13 mouse cellular contexts compared by ENCODE assay signal in the genomic region with DNA sequence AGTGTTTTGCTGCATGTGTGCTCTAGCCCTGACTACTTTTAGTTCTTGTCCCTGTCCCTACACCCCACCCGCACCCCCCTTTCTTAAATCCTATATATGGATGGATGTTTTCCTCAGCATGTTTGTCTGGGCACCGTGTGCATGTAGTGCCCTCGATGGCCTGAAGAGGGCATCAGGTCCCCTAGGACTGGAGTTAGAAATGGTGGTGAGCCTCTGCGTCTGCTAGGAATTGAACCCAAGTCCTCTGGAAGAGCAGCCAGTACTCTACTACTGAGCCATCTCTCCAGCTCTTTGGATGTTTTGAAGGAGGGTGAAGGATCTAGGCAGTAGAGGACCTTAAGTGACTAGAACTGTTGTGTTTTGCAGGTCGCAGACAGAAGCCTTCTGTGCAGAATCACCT. TPM values are rescaled to one million over a fixed set of nuclear protein-coding genes. Genes with fewer than 3 reads are reported as not detected.
DNase-seq lines count a peak whose midpoint lies in the region; ATAC-seq and TF ChIP-seq lines count a peak whose summit lies in the region.
"Had no signal": no experiment of that assay in that cellular context is flagged by ENCODE, and none has a peak within 500 bp of the region (broad histone marks: within the 10 kb centered on the region; RNA-seq: fewer than 3 reads in every experiment).

No protein-coding gene starts in this region.

- peak; percentile 55 for TF ChIP-seq CTCF in cerebellum, adult 2 months (IDR thresholded peaks at IDR 0.05; ENCODE audit: borderline replicate concordance, insufficient read depth, low read depth, low read length)
- peak; percentile 48; the same call in 1 of the 2 replicates for TF ChIP-seq CTCF in G1E (IDR thresholded peaks at IDR 0.05; ENCODE audit: low read depth, low read length)

- H3K4me3 ChIP-seq in cerebellum, adult 2 months (replicated peaks; ENCODE audit: insufficient read depth, low read depth, low read length): no peak overlapping the region
- no peak overlapping the region for H3K4me3 ChIP-seq in liver, embryonic 12.5 days
- no peak overlapping the region for H3K4me3 ChIP-seq in G1E (ENCODE audit: low read depth, low read length)
- H3K4me3 ChIP-seq in forebrain, embryonic 16.5 days (replicated peaks; ENCODE audit: low read length): no peak overlapping the region
- H3K4me3 ChIP-seq: embryonic facial prominence, embryonic 13.5 days; limb, embryonic 12.5 days had no signal

- WGBS in cerebellum, adult 2 months: 89% methylated on average over 5 of the region's 5 CpGs
- 74% methylated on average over 5 of the region's 5 CpGs for WGBS in liver, embryonic 12.5 days (ENCODE audit: insufficient replicate concordance)
- WGBS in forebrain, embryonic 16.5 days: 88% methylated on average over 5 of the region's 5 CpGs

- TF ChIP-seq POLR2A in cerebellum, adult 2 months (IDR thresholded peaks at IDR 0.05; ENCODE audit: borderline replicate concordance, insufficient read depth, low read length): no peak

- peaks cover 85% of the 10 kb centered on the region for H3K36me3 ChIP-seq in liver, embryonic 12.5 days
- H3K36me3 ChIP-seq in G1E (replicated peaks): peaks cover 88% of the 10 kb centered on the region
- H3K36me3 ChIP-seq in forebrain, embryonic 16.5 days (ENCODE audit: control insufficient read depth, insufficient read depth): peaks cover 16% of the 10 kb centered on the region

- peak in 1 of 2 experiments; percentile 33 for DNase-seq in cerebellum, adult 2 months
- peak; percentile 30 for DNase-seq in liver
- DNase-seq in G1E (ENCODE audit: low spot score): no peak
- no peak for DNase-seq in cerebellum, adult 9-10 months
- DNase-seq: gastrocnemius, postnatal 25 days; kidney, adult 9 months; right cerebral cortex, postnatal 25 days had no signal

- peaks cover 58% of the 10 kb centered on the region for H3K4me1 ChIP-seq in cerebellum, adult 2 months (ENCODE audit: control insufficient read depth, insufficient read depth, low read length)
- H3K4me1 ChIP-seq in liver, embryonic 12.5 days: peaks cover 9% of the 10 kb centered on the region; the same call in 1 of the 2 replicates
- H3K4me1 ChIP-seq in G1E (ENCODE audit: insufficient read depth, low read depth, low read length): peaks cover 12% of the 10 kb centered on the region
- peaks cover 7% of the 10 kb centered on the region for H3K4me1 ChIP-seq in forebrain, embryonic 16.5 days (replicated peaks; ENCODE audit: control insufficient read depth, insufficient read depth, low read length)
- H3K4me1 ChIP-seq: limb, embryonic 12.5 days had no signal

- H3K27ac ChIP-seq in cerebellum, adult 2 months (ENCODE audit: insufficient read depth, low read length): no peak overlapping the region
- H3K27ac ChIP-seq in liver, embryonic 12.5 days: no peak overlapping the region
- no peak overlapping the region for H3K27ac ChIP-seq in forebrain, embryonic 16.5 days (ENCODE audit: low read length)
- H3K27ac ChIP-seq: embryonic facial prominence, embryonic 13.5 days; limb, embryonic 12.5 days had no signal

- no peaks in the 10 kb centered on the region for H3K9me3 ChIP-seq in liver, embryonic 12.5 days (replicated peaks)
- H3K9me3 ChIP-seq in G1E (replicated peaks): no peaks in the 10 kb centered on the region
- no peaks in the 10 kb centered on the region for H3K9me3 ChIP-seq in forebrain, embryonic 16.5 days (ENCODE audit: control insufficient read depth, low read length)
- H3K9me3 ChIP-seq: embryonic facial prominence, embryonic 13.5 days; limb, embryonic 12.5 days had no signal

- H3K9ac ChIP-seq in liver, embryonic 12.5 days: no peak overlapping the region
- no peak overlapping the region for H3K9ac ChIP-seq in forebrain, embryonic 16.5 days (replicated peaks; ENCODE audit: low read depth, low read length)
- H3K9ac ChIP-seq: embryonic facial prominence, embryonic 13.5 days; limb, embryonic 12.5 days had no signal

- no peak overlapping the region for H3K4me2 ChIP-seq in liver, embryonic 12.5 days
- no peak overlapping the region for H3K4me2 ChIP-seq in forebrain, embryonic 16.5 days (ENCODE audit: low read length)
- H3K4me2 ChIP-seq: embryonic facial prominence, embryonic 13.5 days; limb, embryonic 12.5 days had no signal

- ATAC-seq in cerebellum, adult (ENCODE audit: insufficient number of reproducible peaks, low FRiP score, low TSS enrichment): no peak
- ATAC-seq in liver, embryonic 12.5 days: no peak
- no peak for ATAC-seq in G1E (ENCODE audit: extremely low read depth, insufficient number of reproducible peaks, low FRiP score, poor library complexity, severe bottlenecking)
- peak; percentile 83 for ATAC-seq in megakaryocyte progenitor cell, adult 5-6 weeks (replicated peaks; ENCODE audit: poor library complexity)
- no peak for ATAC-seq in forebrain, embryonic 16.5 days

- H3K27me3 ChIP-seq in cerebellum, adult 2 months (ENCODE audit: control insufficient read depth, insufficient read depth, low read length): no peaks in the 10 kb centered on the region
- H3K27me3 ChIP-seq in liver, embryonic 12.5 days (replicated peaks): no peaks in the 10 kb centered on the region
- no peaks in the 10 kb centered on the region for H3K27me3 ChIP-seq in G1E (ENCODE audit: insufficient read depth, low read length)
- H3K27me3 ChIP-seq in forebrain, embryonic 16.5 days (replicated peaks; ENCODE audit: control insufficient read depth, insufficient read depth, low read length): no peaks in the 10 kb centered on the region
- H3K27me3 ChIP-seq: embryonic facial prominence, embryonic 13.5 days; limb, embryonic 12.5 days had no signal

RNA-seq across cellular contexts. Expression of gene Crebrf, which starts 16.6 kb away (rescaled TPM):
- 20.2 and 21.1 TPM in 2 replicates for polyA plus RNA-seq in cerebellum, adult 2 months (2012; rRNA removed)
- 1.7 and 2.1 TPM in 2 replicates for polyA plus RNA-seq in liver, embryonic 12.5 days (2016; fragmentation: Nextera tagmentation; extraction: Ambion mirVana)
- 66.3 and 72.2 TPM in 2 replicates for total RNA-seq in G1E (2014; fragmentation: Nextera tagmentation)
- 49.4 and 51.3 TPM in 2 replicates for total RNA-seq in G1E (2017)
- polyA plus RNA-seq in G1E (2012): 1.6 TPM in 2 replicates
- 7.0 and 13.5 TPM in 2 replicates for total RNA-seq in megakaryocyte progenitor cell, adult 5-6 weeks (2015)
- total RNA-seq in megakaryocyte progenitor cell, adult 5-6 weeks (2017): 11.1 and 18.0 TPM in 2 replicates
- polyA plus RNA-seq in forebrain, embryonic 16.5 days (2015; fragmentation: Nextera tagmentation; extraction: Ambion mirVana): 11.9 and 14.5 TPM in 2 replicates

RNA-seq across cellular contexts. Expression of gene Atp6v0e, which starts 35.8 kb away (rescaled TPM):
- polyA plus RNA-seq in cerebellum, adult 2 months (2012; rRNA removed): 99.8 and 105 TPM in 2 replicates
- 177 and 179 TPM in 2 replicates for polyA plus RNA-seq in liver, embryonic 12.5 days (2016; fragmentation: Nextera tagmentation; extraction: Ambion mirVana)
- total RNA-seq in G1E (2014; fragmentation: Nextera tagmentation) (115 and 117 TPM in 2 replicates), G1E (2017) (325 and 357 TPM in 2 replicates)
- 7.6 and 9.6 TPM in 2 replicates for polyA plus RNA-seq in G1E (2012)
- 233 and 245 TPM in 2 replicates for total RNA-seq in megakaryocyte progenitor cell, adult 5-6 weeks (2015)
- total RNA-seq in megakaryocyte progenitor cell, adult 5-6 weeks (2017): 309 and 383 TPM in 2 replicates
- polyA plus RNA-seq in forebrain, embryonic 16.5 days (2015; fragmentation: Nextera tagmentation; extraction: Ambion mirVana): 129 and 146 TPM in 2 replicates
